Mouse (Mus musculus) lung, postnatal 0 days (tissue): Measurements from ENCODE around the gene Irf4.

ENCODE experiments used
- CTCF ChIP-seq: IDR thresholded peaks from 2 replicates; pipeline ENCODE4 v1.5.1; 2016; ENCODE audit warnings: antibody characterized with exemption, mild to moderate bottlenecking
- EP300 ChIP-seq: IDR thresholded peaks from 2 replicates; pipeline ENCODE4 v1.6.1; 2016; ENCODE audit warnings: antibody characterized with exemption, mild to moderate bottlenecking, control low read depth

- no peak for TF ChIP-seq CTCF
- no peak for TF ChIP-seq EP300
Measured at GRCm38 (mm10) chr13:30754825-30755476, 5.9 kb downstream of the Irf4 start.
